Mouse (Mus musculus): ENCODE measurements around the gene Rab5b. TPM values are rescaled to one million over a fixed set of nuclear protein-coding genes. Genes with fewer than 3 reads are reported as not detected.
"Not testable (repeated sequence)": the region's sequence is repeated elsewhere in the genome, so short reads cannot be mapped to it uniquely, and the experiment has no call there.

Rab5b gene
- total and polyA plus RNA-seq, 2 experiments from 2014 or later = 112 to 129 TPM

DNA sequence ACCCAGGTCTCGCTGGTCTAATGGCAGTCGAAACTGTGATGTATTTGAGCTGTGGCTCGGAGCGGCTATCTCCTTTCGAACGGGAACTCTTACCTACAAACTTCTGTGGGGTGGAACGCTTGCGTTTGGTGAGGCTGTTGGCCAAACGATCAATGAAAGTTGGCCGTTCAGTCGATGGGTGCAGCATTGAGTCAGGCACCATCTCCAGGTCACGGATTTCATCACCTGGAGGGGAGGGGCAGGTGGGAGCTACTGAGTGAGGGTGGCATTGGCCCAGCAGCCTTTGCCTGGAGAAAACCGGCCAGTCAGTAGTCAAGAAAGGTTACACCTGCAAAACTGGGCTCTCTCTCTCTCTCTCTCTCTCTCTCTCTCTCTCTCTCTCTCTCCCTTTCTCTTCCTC lies 60.4 kb downstream of the Rab5b start:
- Histone ChIP-seq H3K27me3 (ENCODE audit: insufficient read depth, low read length) (no peaks in the 10 kb centered on the region), H3K36me3 (ENCODE audit: insufficient read depth, low read length) (peaks cover 66% of the 10 kb centered on the region), H3K4me3 (ENCODE audit: low read depth, low read length) (no peak overlapping the region), H3K4me1 (ENCODE audit: insufficient read depth, low read length) (no peaks in the 10 kb centered on the region), H3K9me3 (ENCODE audit: low read length) (no peaks in the 10 kb centered on the region), H3K27ac (ENCODE audit: low read depth, low read length) (no peak overlapping the region), H3K4me2 (ENCODE audit: low read depth, low read length, poor library complexity, severe bottlenecking) (no peak overlapping the region), H3K9ac (replicated peaks; ENCODE audit: low read length, poor library complexity, severe bottlenecking) (no peak overlapping the region)
- no peak for ATAC-seq (ENCODE audit: low FRiP score)
- no peak for DNase-seq (ENCODE audit: low spot score)
- no peak for TF ChIP-seq CTCF (IDR thresholded peaks at IDR 0.05)
- 96% methylated on average over 13 of the region's 13 CpGs for WGBS

- WGBS = 19% methylated on average over 6 of the region's 6 CpGs
- no peak overlapping the region for H3K4me3 ChIP-seq (ENCODE audit: low read depth, low read length)
- peaks cover 38% of the 10 kb centered on the region for H3K36me3 ChIP-seq (ENCODE audit: insufficient read depth, low read length)
- no peak overlapping the region for H3K27ac ChIP-seq (ENCODE audit: low read depth, low read length)
- no peak overlapping the region for H3K9ac ChIP-seq (replicated peaks; ENCODE audit: low read length, poor library complexity, severe bottlenecking)
- no peaks in the 10 kb centered on the region for H3K9me3 ChIP-seq (ENCODE audit: low read length)
- H3K27me3 ChIP-seq (ENCODE audit: insufficient read depth, low read length) = no peaks in the 10 kb centered on the region
- DNase-seq (ENCODE audit: low spot score) (no peak), ATAC-seq (ENCODE audit: low FRiP score) (no peak)
- H3K4me1 ChIP-seq (ENCODE audit: insufficient read depth, low read length) = no peaks in the 10 kb centered on the region
- TF ChIP-seq CTCF (IDR thresholded peaks at IDR 0.05) = no peak
- no peak overlapping the region for H3K4me2 ChIP-seq (ENCODE audit: low read depth, low read length, poor library complexity, severe bottlenecking)
These were observed 64.5 kb downstream of the Rab5b start for GRCm38 (mm10) chr10:128631571-128631970.

- DNase-seq (ENCODE audit: low spot score) = not testable (repeated sequence)
These were observed 65.8 kb downstream of the Rab5b start for GRCm38 (mm10) chr10:128630306-128630705.

DNA sequence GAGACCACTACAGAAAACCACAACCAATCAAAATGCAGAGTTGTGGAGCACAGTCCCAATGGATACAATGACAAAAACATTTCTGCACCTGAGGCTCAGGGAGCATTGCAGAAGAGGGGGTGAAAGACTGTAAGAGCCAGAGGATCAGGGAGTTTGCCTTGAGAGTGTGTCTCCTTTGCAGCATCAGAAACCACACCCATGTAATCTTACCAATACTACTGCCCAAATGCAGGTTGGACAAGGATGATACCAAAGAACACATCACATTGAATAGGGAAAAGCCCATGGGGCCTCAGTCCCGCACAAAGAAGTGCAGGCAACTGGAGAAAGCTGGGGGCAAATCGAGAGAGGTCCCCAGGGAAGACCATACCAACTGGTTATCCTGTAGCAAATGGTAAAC lies 66.3 kb downstream of the Rab5b start:
- ATAC-seq (ENCODE audit: low FRiP score) (no peak), DNase-seq (ENCODE audit: low spot score) (no peak)
- Histone ChIP-seq H3K36me3 (ENCODE audit: insufficient read depth, low read length) (peaks cover 25% of the 10 kb centered on the region), H3K4me3 (ENCODE audit: low read depth, low read length) (no peak overlapping the region), H3K27ac (ENCODE audit: low read depth, low read length) (no peak overlapping the region), H3K4me2 (ENCODE audit: low read depth, low read length, poor library complexity, severe bottlenecking) (no peak overlapping the region), H3K9me3 (ENCODE audit: low read length) (no peaks in the 10 kb centered on the region), H3K4me1 (ENCODE audit: insufficient read depth, low read length) (peaks cover 6% of the 10 kb centered on the region), H3K9ac (replicated peaks; ENCODE audit: low read length, poor library complexity, severe bottlenecking) (no peak overlapping the region), H3K27me3 (ENCODE audit: insufficient read depth, low read length) (no peaks in the 10 kb centered on the region)
- 81% methylated on average over 2 of the region's 2 CpGs for WGBS
- no peak for TF ChIP-seq CTCF (IDR thresholded peaks at IDR 0.05)

More at GRCm38 (mm10) chr10:128630306-128630705, 65.8 kb downstream of the Rab5b start:
- H3K4me1 ChIP-seq (ENCODE audit: insufficient read depth, low read length); H3K9ac ChIP-seq (replicated peaks; ENCODE audit: low read length, poor library complexity, severe bottlenecking); H3K4me2 ChIP-seq (ENCODE audit: low read depth, low read length, poor library complexity, severe bottlenecking); H3K4me3 ChIP-seq (ENCODE audit: low read depth, low read length); H3K27ac ChIP-seq (ENCODE audit: low read depth, low read length); H3K9me3 ChIP-seq (ENCODE audit: low read length); H3K27me3 ChIP-seq (ENCODE audit: insufficient read depth, low read length); ATAC-seq (ENCODE audit: low FRiP score): not testable (repeated sequence)
- 87% methylated on average over 5 of the region's 5 CpGs for WGBS
- H3K36me3 ChIP-seq (ENCODE audit: insufficient read depth, low read length) = peaks cover 27% of the 10 kb centered on the region

DNA sequence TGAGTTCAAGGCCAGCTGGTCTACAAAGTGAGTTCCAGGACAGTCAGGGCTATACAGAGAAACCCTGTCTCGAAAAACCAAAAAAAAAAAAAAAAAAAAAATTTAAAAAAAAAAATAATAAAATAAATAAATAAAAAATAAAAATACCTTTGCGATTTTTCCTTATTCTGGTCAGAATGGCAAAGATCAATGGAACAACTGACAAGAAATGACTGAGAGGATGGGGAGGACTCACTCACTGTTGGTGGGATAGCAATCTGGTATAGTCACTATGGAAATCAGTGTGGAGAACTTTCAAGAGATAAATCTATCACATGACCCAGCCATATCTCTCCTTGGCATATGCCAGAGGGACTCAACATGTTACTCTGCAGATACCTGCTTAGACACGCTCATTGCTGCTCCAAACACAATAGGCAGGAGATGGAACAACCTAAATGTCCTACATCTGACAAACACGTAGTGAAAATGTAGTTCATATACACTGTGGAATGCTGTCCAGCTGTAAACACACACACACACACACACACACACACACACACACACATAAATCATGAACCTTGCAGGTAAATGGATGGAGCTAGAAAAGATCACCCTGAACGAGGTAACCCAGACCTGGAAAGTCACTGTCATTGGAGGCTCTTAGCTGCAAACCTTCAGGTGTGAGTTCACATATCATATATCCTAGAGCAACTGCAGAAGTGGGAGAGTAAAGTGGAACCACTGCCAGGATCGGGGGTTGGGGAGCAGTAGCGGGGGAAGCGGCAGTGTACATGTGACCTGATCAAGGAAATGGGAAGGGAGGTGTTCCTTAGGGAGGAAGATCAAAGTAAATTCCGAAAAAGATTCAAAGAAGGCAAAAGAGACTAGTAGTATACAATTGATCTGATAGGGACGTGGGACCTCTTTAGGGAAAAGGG lies 68.4 kb downstream of the Rab5b start:
- H3K4me1 ChIP-seq (ENCODE audit: insufficient read depth, low read length) = peaks cover 6% of the 10 kb centered on the region
- H3K9me3 ChIP-seq (ENCODE audit: low read length) = no peaks in the 10 kb centered on the region
- H3K27me3 ChIP-seq (ENCODE audit: insufficient read depth, low read length) = no peaks in the 10 kb centered on the region
- H3K27ac ChIP-seq (ENCODE audit: low read depth, low read length) = no peak overlapping the region
- WGBS = 88% methylated on average over 10 of the region's 10 CpGs
- no peak overlapping the region for H3K4me3 ChIP-seq (ENCODE audit: low read depth, low read length)
- TF ChIP-seq CTCF (IDR thresholded peaks at IDR 0.05) = no peak
- ATAC-seq (ENCODE audit: low FRiP score) = no peak
- no peak for DNase-seq (ENCODE audit: low spot score)
- no peak overlapping the region for H3K4me2 ChIP-seq (ENCODE audit: low read depth, low read length, poor library complexity, severe bottlenecking)
- no peak overlapping the region for H3K9ac ChIP-seq (replicated peaks; ENCODE audit: low read length, poor library complexity, severe bottlenecking)
- H3K36me3 ChIP-seq (ENCODE audit: insufficient read depth, low read length) = peaks cover 13% of the 10 kb centered on the region

Other genes starting within 250 kb of the Rab5b start
- gene Smarcc2, start 237.0 kb downstream of the Rab5b start, total RNA-seq (2014; rRNA removed) = 216 and 233 TPM in 2 replicates
- 129 and 143 TPM in 2 replicates for gene Smarcc2, start 237.0 kb downstream of the Rab5b start, polyA plus RNA-seq (2015; fragmentation: Nextera tagmentation; extraction: Ambion mirVana)
- gene Myl6, start 202.1 kb downstream of the Rab5b start, total RNA-seq (2014; rRNA removed) = 648 and 715 TPM in 2 replicates
- 946 and 1,057 TPM in 2 replicates for gene Myl6, start 202.1 kb downstream of the Rab5b start, polyA plus RNA-seq (2015; fragmentation: Nextera tagmentation; extraction: Ambion mirVana)
- gene Myl6b, start 197.6 kb downstream of the Rab5b start, total RNA-seq (2014; rRNA removed) = 24.6 and 28.6 TPM in 2 replicates
- gene Myl6b, start 197.6 kb downstream of the Rab5b start, polyA plus RNA-seq (2015; fragmentation: Nextera tagmentation; extraction: Ambion mirVana) = 4.9 and 5.4 TPM in 2 replicates
- gene Esyt1, start 170.4 kb downstream of the Rab5b start, total RNA-seq (2014; rRNA removed) = 16.2 and 16.6 TPM in 2 replicates
- 7.3 and 7.4 TPM in 2 replicates for gene Esyt1, start 170.4 kb downstream of the Rab5b start, polyA plus RNA-seq (2015; fragmentation: Nextera tagmentation; extraction: Ambion mirVana)
- gene Zc3h10, start 148.5 kb downstream of the Rab5b start, total RNA-seq (2014; rRNA removed) = 20.6 and 30.3 TPM in 2 replicates
- gene Zc3h10, start 148.5 kb downstream of the Rab5b start, polyA plus RNA-seq (2015; fragmentation: Nextera tagmentation; extraction: Ambion mirVana) = 12.0 and 12.5 TPM in 2 replicates
- gene Rpl41, start 147.0 kb downstream of the Rab5b start, total RNA-seq (2014; rRNA removed) = 772 and 807 TPM in 2 replicates
- 2,464 and 2,473 TPM in 2 replicates for gene Rpl41, start 147.0 kb downstream of the Rab5b start, polyA plus RNA-seq (2015; fragmentation: Nextera tagmentation; extraction: Ambion mirVana)
- gene Pa2g4, start 130.3 kb downstream of the Rab5b start, total RNA-seq (2014; rRNA removed) = 78.0 and 82.4 TPM in 2 replicates
- gene Pa2g4, start 130.3 kb downstream of the Rab5b start, polyA plus RNA-seq (2015; fragmentation: Nextera tagmentation; extraction: Ambion mirVana) = 107 and 110 TPM in 2 replicates
- gene Erbb3, start 106.6 kb downstream of the Rab5b start, total RNA-seq (2014; rRNA removed) = 1.1 and 1.2 TPM in 2 replicates
- 0.21 and 0.33 TPM in 2 replicates for gene Erbb3, start 106.6 kb downstream of the Rab5b start, polyA plus RNA-seq (2015; fragmentation: Nextera tagmentation; extraction: Ambion mirVana)
- 1,580 and 1,646 TPM in 2 replicates for gene Rps26, start 69.5 kb downstream of the Rab5b start, total RNA-seq (2014; rRNA removed)
- gene Rps26, start 69.5 kb downstream of the Rab5b start, polyA plus RNA-seq (2015; fragmentation: Nextera tagmentation; extraction: Ambion mirVana) = 382 and 398 TPM in 2 replicates
- 21.9 and 26.2 TPM in 2 replicates for gene Ikzf4, start 50.3 kb downstream of the Rab5b start, total RNA-seq (2014; rRNA removed)
- 16.8 and 17.9 TPM in 2 replicates for gene Ikzf4, start 50.3 kb downstream of the Rab5b start, polyA plus RNA-seq (2015; fragmentation: Nextera tagmentation; extraction: Ambion mirVana)
- gene Suox, start 22.2 kb downstream of the Rab5b start, total RNA-seq (2014; rRNA removed) = 11.5 and 15.7 TPM in 2 replicates
- gene Suox, start 22.2 kb downstream of the Rab5b start, polyA plus RNA-seq (2015; fragmentation: Nextera tagmentation; extraction: Ambion mirVana) = 8.9 and 11.8 TPM in 2 replicates
- 0.76 and 3.4 TPM in 2 replicates for gene Pmel, start 7.9 kb upstream of the Rab5b start, total RNA-seq (2014; rRNA removed)
- 1.0 and 1.1 TPM in 2 replicates for gene Pmel, start 7.9 kb upstream of the Rab5b start, polyA plus RNA-seq (2015; fragmentation: Nextera tagmentation; extraction: Ambion mirVana)
- 7.8 and 11.1 TPM in 2 replicates for gene Cdk2, start 8.8 kb upstream of the Rab5b start, total RNA-seq (2014; rRNA removed)
- 8.7 and 10.7 TPM in 2 replicates for gene Cdk2, start 8.8 kb upstream of the Rab5b start, polyA plus RNA-seq (2015; fragmentation: Nextera tagmentation; extraction: Ambion mirVana)
- 4.5 and 7.5 TPM in 2 replicates for gene Dgka, start 48.6 kb upstream of the Rab5b start, total RNA-seq (2014; rRNA removed)
- gene Dgka, start 48.6 kb upstream of the Rab5b start, polyA plus RNA-seq (2015; fragmentation: Nextera tagmentation; extraction: Ambion mirVana) = 4.9 and 5.1 TPM in 2 replicates
- 54.9 and 60.1 TPM in 2 replicates for gene Pym1, start 51.6 kb upstream of the Rab5b start, total RNA-seq (2014; rRNA removed)
- 48.0 and 52.2 TPM in 2 replicates for gene Pym1, start 51.6 kb upstream of the Rab5b start, polyA plus RNA-seq (2015; fragmentation: Nextera tagmentation; extraction: Ambion mirVana)
- gene Mmp19, start 94.6 kb upstream of the Rab5b start, total RNA-seq (2014; rRNA removed) = 1.3 and 1.8 TPM in 2 replicates
- 0.29 and 0.54 TPM in 2 replicates for gene Mmp19, start 94.6 kb upstream of the Rab5b start, polyA plus RNA-seq (2015; fragmentation: Nextera tagmentation; extraction: Ambion mirVana)
- 31.4 and 39.4 TPM in 2 replicates for gene Dnajc14, start 107.8 kb upstream of the Rab5b start, total RNA-seq (2014; rRNA removed)
- 34.6 and 37.7 TPM in 2 replicates for gene Dnajc14, start 107.8 kb upstream of the Rab5b start, polyA plus RNA-seq (2015; fragmentation: Nextera tagmentation; extraction: Ambion mirVana)
- 18.6 and 21.8 TPM in 2 replicates for gene Tmem198b, start 108.1 kb upstream of the Rab5b start, total RNA-seq (2014; rRNA removed)
- 17.1 and 18.9 TPM in 2 replicates for gene Tmem198b, start 108.1 kb upstream of the Rab5b start, polyA plus RNA-seq (2015; fragmentation: Nextera tagmentation; extraction: Ambion mirVana)
- gene Sarnp, start 121.1 kb upstream of the Rab5b start, total RNA-seq (2014; rRNA removed) = 30.7 and 36.8 TPM in 2 replicates
- 120 and 126 TPM in 2 replicates for gene Sarnp, start 121.1 kb upstream of the Rab5b start, polyA plus RNA-seq (2015; fragmentation: Nextera tagmentation; extraction: Ambion mirVana)
- gene Ormdl2, start 125.4 kb upstream of the Rab5b start, total RNA-seq (2014; rRNA removed) = 6.9 and 11.1 TPM in 2 replicates
- gene Ormdl2, start 125.4 kb upstream of the Rab5b start, polyA plus RNA-seq (2015; fragmentation: Nextera tagmentation; extraction: Ambion mirVana) = 15.0 and 15.6 TPM in 2 replicates
- gene Gdf11, start 195.5 kb upstream of the Rab5b start, total RNA-seq (2014; rRNA removed) = 16.9 and 22.4 TPM in 2 replicates
- 6.5 and 7.5 TPM in 2 replicates for gene Gdf11, start 195.5 kb upstream of the Rab5b start, polyA plus RNA-seq (2015; fragmentation: Nextera tagmentation; extraction: Ambion mirVana)
- 16.6 and 28.6 TPM in 2 replicates for gene Cd63, start 204.7 kb upstream of the Rab5b start, total RNA-seq (2014; rRNA removed)
- gene Cd63, start 204.7 kb upstream of the Rab5b start, polyA plus RNA-seq (2015; fragmentation: Nextera tagmentation; extraction: Ambion mirVana) = 231 and 238 TPM in 2 replicates
- gene Rdh5, start 226.6 kb upstream of the Rab5b start, total RNA-seq (2014; rRNA removed) = 8.8 and 10.5 TPM in 2 replicates
- 8.8 and 10.8 TPM in 2 replicates for gene Rdh5, start 226.6 kb upstream of the Rab5b start, polyA plus RNA-seq (2015; fragmentation: Nextera tagmentation; extraction: Ambion mirVana)
- 87.8 and 100 TPM in 2 replicates for gene Bloc1s1, start 227.8 kb upstream of the Rab5b start, total RNA-seq (2014; rRNA removed)
- gene Bloc1s1, start 227.8 kb upstream of the Rab5b start, polyA plus RNA-seq (2015; fragmentation: Nextera tagmentation; extraction: Ambion mirVana) = 240 and 265 TPM in 2 replicates
- gene Itga7, start 237.6 kb upstream of the Rab5b start, total RNA-seq (2014; rRNA removed) = 18.9 and 23.3 TPM in 2 replicates
- gene Itga7, start 237.6 kb upstream of the Rab5b start, polyA plus RNA-seq (2015; fragmentation: Nextera tagmentation; extraction: Ambion mirVana) = 13.6 and 14.0 TPM in 2 replicates

All from midbrain, postnatal 0 days (tissue).